Mouse (Mus musculus) ES-Bruce4 (cell line): ENCODE measurements around the gene Cmtm3. TPM values are rescaled to one million over a fixed set of nuclear protein-coding genes. Genes with fewer than 3 reads are reported as not detected.
"Not testable (repeated sequence)": the region's sequence is repeated elsewhere in the genome, so short reads cannot be mapped to it uniquely, and the experiment has no call there.

Experiments used
- H3K27ac ChIP-seq: 2 replicates; pipeline ENCODE4 v1.5.1; 2012; ENCODE audit warnings: low read length, inconsistent platforms; ENCODE audit not compliant: insufficient read depth
- H3K27me3 ChIP-seq: 2 replicates; pipeline ENCODE4 v1.6.1; 2012; ENCODE audit warnings: mild to moderate bottlenecking, low read length, inconsistent platforms; ENCODE audit not compliant: control insufficient read depth, poor library complexity, insufficient read depth, severe bottlenecking
- H3K36me3 ChIP-seq: 2 replicates; pipeline ENCODE4 v1.6.1; 2012; ENCODE audit warnings: inconsistent platforms, mild to moderate bottlenecking, low read length, moderate library complexity; ENCODE audit not compliant: control insufficient read depth, poor library complexity, insufficient read depth, severe bottlenecking
- H3K4me1 ChIP-seq: one replicate; pipeline ENCODE4 v1.8.1; 2011; ENCODE audit warnings: low read length; ENCODE audit not compliant: control insufficient read depth, insufficient read depth
- H3K4me3 ChIP-seq: 2 replicates; pipeline ENCODE4 v1.5.1; 2011; ENCODE audit warnings: low read depth, mild to moderate bottlenecking, low read length
- H3K9ac ChIP-seq: 2 replicates; pipeline ENCODE4 v1.6.1; 2012; ENCODE audit warnings: low read depth, mild to moderate bottlenecking, inconsistent platforms; ENCODE audit not compliant: poor library complexity, severe bottlenecking
- H3K9me3 ChIP-seq: replicated peaks from 2 replicates; pipeline ENCODE4 v1.6.1; 2012; ENCODE audit warnings: mild to moderate bottlenecking, low read length, inconsistent platforms; ENCODE audit not compliant: control insufficient read depth, poor library complexity, insufficient read depth, severe bottlenecking
- CTCF ChIP-seq: IDR thresholded peaks from one replicate; pipeline ENCODE4 v1.8.1; 2011; ENCODE audit warnings: low read depth, low read length
- EP300 ChIP-seq: IDR thresholded peaks from 2 replicates; pipeline ENCODE4 v1.6.1; 2011; ENCODE audit warnings: low read depth, low read length; ENCODE audit not compliant: insufficient read depth
- POLR2A ChIP-seq: IDR thresholded peaks from one replicate; pipeline ENCODE4 v1.8.1; 2011; ENCODE audit warnings: low read length; ENCODE audit not compliant: insufficient read depth
- polyA plus RNA-seq: library from polyadenylated mRNA; stranded (reverse); fragments of >200 nt; gene quantifications from 2 replicates; pipeline ENCODE4 v1.2.4, GENCODE M21; 2011; ENCODE audit warnings: low read depth; ENCODE audit not compliant: missing spikeins, insufficient read depth, insufficient read length

Gene Cmtm3
- polyA plus RNA-seq, 1 experiment, result 22.2 TPM

DNA sequence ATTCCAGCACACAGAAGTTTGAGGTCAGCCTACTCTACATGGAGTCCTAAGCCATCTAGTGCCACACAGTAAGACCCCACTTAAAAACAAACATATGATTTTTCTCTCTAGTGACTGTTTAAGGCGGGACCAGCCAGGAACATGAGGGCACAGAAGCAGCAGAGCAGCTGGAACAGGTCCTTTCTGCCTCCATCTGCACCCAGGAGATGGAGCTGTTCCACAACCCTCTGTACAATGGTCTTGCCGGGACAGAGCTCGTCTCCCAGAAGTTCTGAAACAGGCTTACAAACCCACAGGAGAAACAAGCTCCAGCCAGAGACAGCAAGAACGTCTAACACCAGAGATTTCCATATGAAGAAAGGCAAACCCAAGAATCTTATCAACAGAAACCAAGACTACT lies 25.9 kb upstream of the Cmtm3 start:
- Histone ChIP-seq H3K36me3 (no peaks in the 10 kb centered on the region), H3K9ac (no peak overlapping the region), H3K9me3 (peaks cover 10% of the 10 kb centered on the region), H3K4me1 (no peaks in the 10 kb centered on the region), H3K4me3 (no peak overlapping the region), H3K27me3 (no peaks in the 10 kb centered on the region), H3K27ac (no peak overlapping the region)
- TF ChIP-seq CTCF (no peak), EP300 (no peak), POLR2A (no peak)

GRCm38 (mm10) chr8:104321267-104321666 lies 17.9 kb upstream of the Cmtm3 start, which contains the start of gene Gm11020:
Gm11020 (plus strand) TSS chr8:104321567.
- H3K27me3 ChIP-seq, H3K9ac ChIP-seq, H3K27ac ChIP-seq, H3K9me3 ChIP-seq, H3K4me3 ChIP-seq, H3K36me3 ChIP-seq, H3K4me1 ChIP-seq: not testable (repeated sequence)

DNA sequence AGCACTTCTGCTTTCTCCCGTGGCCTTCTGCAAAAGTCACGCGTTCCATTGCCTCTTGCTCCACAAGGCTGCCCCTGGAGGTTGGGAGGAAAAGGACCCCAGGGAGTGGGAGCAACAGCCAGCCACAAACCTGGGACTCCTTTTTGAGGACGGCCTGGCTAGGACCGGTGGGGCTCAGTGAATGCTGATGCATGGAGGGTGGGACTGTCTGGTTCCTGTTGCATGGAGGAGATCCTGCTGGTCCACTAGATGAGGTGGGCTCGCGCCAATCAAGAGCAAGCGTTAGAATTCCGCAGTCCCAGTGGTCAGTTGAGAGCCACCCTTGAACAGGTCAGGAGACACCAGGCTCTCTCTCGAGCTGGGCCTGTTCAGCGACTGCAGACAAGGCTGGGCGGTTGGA lies 17.3 kb upstream of the Cmtm3 start, which contains the start of gene Cmtm2b:
Gene Cmtm2b (plus strand): TSS at position 301 of the 400 bp plus-strand sequence.
- H3K4me1 ChIP-seq, H3K4me3 ChIP-seq, H3K9ac ChIP-seq, H3K36me3 ChIP-seq, H3K27me3 ChIP-seq, H3K9me3 ChIP-seq, H3K27ac ChIP-seq: not testable (repeated sequence)

- H3K36me3 ChIP-seq, result no peaks in the 10 kb centered on the region
- H3K4me1 ChIP-seq, result no peaks in the 10 kb centered on the region
- no peaks in the 10 kb centered on the region; the same call in none of the 2 replicates for H3K27me3 ChIP-seq
- TF ChIP-seq EP300, result no peak
- no peak for TF ChIP-seq CTCF
- TF ChIP-seq POLR2A, result no peak
- H3K9me3 ChIP-seq, result no peaks in the 10 kb centered on the region
- H3K9ac ChIP-seq, result no peak overlapping the region
- H3K27ac ChIP-seq, result no peak overlapping the region
- H3K4me3 ChIP-seq, result no peak overlapping the region
Measured at GRCm38 (mm10) chr8:104332665-104333631, 6.3 kb upstream of the Cmtm3 start.

DNA sequence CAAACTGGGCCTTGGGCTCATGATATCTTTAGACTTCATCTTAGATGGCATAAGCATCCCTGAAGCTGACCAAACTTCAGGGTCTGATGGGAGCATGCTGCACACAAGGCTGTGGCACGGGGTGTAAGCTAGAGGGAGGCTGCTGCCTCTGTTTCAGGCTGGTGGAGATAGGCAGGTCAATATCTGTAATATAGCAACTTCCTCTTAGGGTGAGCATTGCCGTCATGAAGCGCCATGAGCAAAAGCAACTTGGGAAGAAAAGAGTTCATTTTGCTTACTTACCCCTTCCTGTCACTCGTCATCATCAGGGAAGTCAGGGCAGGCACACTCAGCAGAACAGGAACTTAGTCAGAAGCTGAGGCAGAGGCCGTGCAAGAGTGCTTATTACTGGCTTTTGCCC lies 5.4 kb upstream of the Cmtm3 start:
- TF ChIP-seq CTCF (no peak), POLR2A (no peak), EP300 (no peak)
- H3K4me3 ChIP-seq, result no peak overlapping the region
- H3K9ac ChIP-seq, result no peak overlapping the region
- no peaks in the 10 kb centered on the region for H3K36me3 ChIP-seq
- no peak overlapping the region for H3K27ac ChIP-seq
- no peaks in the 10 kb centered on the region for H3K4me1 ChIP-seq
- no peaks in the 10 kb centered on the region for H3K9me3 ChIP-seq
- H3K27me3 ChIP-seq, result no peaks in the 10 kb centered on the region; the same call in none of the 2 replicates

GRCm38 (mm10) chr8:104334196-104334595 lies 5.0 kb upstream of the Cmtm3 start:
- Histone ChIP-seq H3K4me1 (no peaks in the 10 kb centered on the region), H3K36me3 (no peaks in the 10 kb centered on the region), H3K4me3 (no peak overlapping the region), H3K27me3 (no peaks in the 10 kb centered on the region; the same call in none of the 2 replicates), H3K9me3 (no peaks in the 10 kb centered on the region), H3K27ac (no peak overlapping the region), H3K9ac (no peak overlapping the region)
- TF ChIP-seq EP300 (no peak), CTCF (no peak), POLR2A (no peak)
